Mouse (Mus musculus): ENCODE measurements at regions not wholly inside any gene's neighbourhood (a gene's known extent, or its start where the extent isn't known, plus 50 kb on each side); places are given as distances from the start of the nearest gene placed in this dataset.
A peak's percentile ranks its signal among the peaks of the same experiment; 100 is the strongest.

GRCm38 (mm10) chr15:96107503-96107902 lies 179.8 kb upstream of the Arid2 start:
- WGBS: 74% methylated on average over 4 of the region's 4 CpGs
- no peak overlapping the region for H3K4me3 ChIP-seq (ENCODE audit: insufficient read depth, low read depth, low read length)
- no peak for TF ChIP-seq CTCF (IDR thresholded peaks at IDR 0.05; ENCODE audit: insufficient read depth, low read depth, low read length)
- TF ChIP-seq POLR2A (IDR thresholded peaks at IDR 0.05; ENCODE audit: insufficient read depth, low read depth, low read length): no peak
- H3K4me1 ChIP-seq (ENCODE audit: control insufficient read depth, insufficient read depth, low read length): peaks cover 7% of the 10 kb centered on the region; the same call in 1 of the 2 replicates
- H3K27ac ChIP-seq (ENCODE audit: insufficient read depth, low read depth, low read length): no peak overlapping the region

GRCm38 (mm10) chr15:96113091-96113490 lies 174.2 kb upstream of the Arid2 start:
- H3K27ac ChIP-seq (ENCODE audit: insufficient read depth, low read depth, low read length): no peak overlapping the region
- 75% methylated on average over 13 of the region's 13 CpGs for WGBS
- H3K4me3 ChIP-seq (ENCODE audit: insufficient read depth, low read depth, low read length): no peak overlapping the region
- peaks cover 8% of the 10 kb centered on the region for H3K4me1 ChIP-seq (ENCODE audit: control insufficient read depth, insufficient read depth, low read length)
- no peak for TF ChIP-seq CTCF (IDR thresholded peaks at IDR 0.05; ENCODE audit: insufficient read depth, low read depth, low read length)
- TF ChIP-seq POLR2A (IDR thresholded peaks at IDR 0.05; ENCODE audit: insufficient read depth, low read depth, low read length): no peak

DNA sequence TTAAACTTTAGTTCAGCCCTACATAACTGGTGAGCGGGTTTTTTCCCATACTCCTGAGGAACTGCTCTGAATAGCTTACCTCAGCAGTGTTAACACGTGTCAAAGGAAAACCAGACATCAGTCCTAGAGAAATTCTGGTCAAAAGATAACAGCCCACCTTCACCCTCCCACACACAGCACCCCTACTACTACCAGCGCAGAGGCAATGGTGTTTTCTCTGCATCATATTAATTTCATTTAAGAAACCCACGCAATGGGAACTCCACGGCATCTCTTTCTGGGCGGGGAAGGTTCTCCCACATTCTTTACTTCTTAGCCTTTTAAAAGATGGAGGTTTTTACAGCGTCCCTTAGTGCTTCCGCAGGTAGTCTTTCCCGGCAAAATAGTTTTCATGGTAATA lies 172.7 kb upstream of the Arid2 start:
- H3K4me3 ChIP-seq (ENCODE audit: insufficient read depth, low read depth, low read length): no peak overlapping the region
- H3K4me1 ChIP-seq (ENCODE audit: control insufficient read depth, insufficient read depth, low read length): peaks cover 8% of the 10 kb centered on the region
- TF ChIP-seq POLR2A (IDR thresholded peaks at IDR 0.05; ENCODE audit: insufficient read depth, low read depth, low read length): no peak
- TF ChIP-seq CTCF (IDR thresholded peaks at IDR 0.05; ENCODE audit: insufficient read depth, low read depth, low read length): no peak
- H3K27ac ChIP-seq (ENCODE audit: insufficient read depth, low read depth, low read length): no peak overlapping the region
- WGBS: 70% methylated on average over 9 of the region's 9 CpGs

- TF ChIP-seq CTCF (IDR thresholded peaks at IDR 0.05; ENCODE audit: insufficient read depth, low read depth, low read length) (no peak), POLR2A (IDR thresholded peaks at IDR 0.05; ENCODE audit: insufficient read depth, low read depth, low read length) (no peak)
- Histone ChIP-seq H3K4me3 (ENCODE audit: insufficient read depth, low read depth, low read length) (peak overlapping the region; percentile 21), H3K27ac (ENCODE audit: insufficient read depth, low read depth, low read length) (no peak overlapping the region), H3K4me1 (ENCODE audit: control insufficient read depth, insufficient read depth, low read length) (peaks cover 8% of the 10 kb centered on the region)
- 31% methylated on average over 10 of the region's 10 CpGs for WGBS
These were observed 172.1 kb upstream of the Arid2 start for GRCm38 (mm10) chr15:96115196-96115595.

DNA sequence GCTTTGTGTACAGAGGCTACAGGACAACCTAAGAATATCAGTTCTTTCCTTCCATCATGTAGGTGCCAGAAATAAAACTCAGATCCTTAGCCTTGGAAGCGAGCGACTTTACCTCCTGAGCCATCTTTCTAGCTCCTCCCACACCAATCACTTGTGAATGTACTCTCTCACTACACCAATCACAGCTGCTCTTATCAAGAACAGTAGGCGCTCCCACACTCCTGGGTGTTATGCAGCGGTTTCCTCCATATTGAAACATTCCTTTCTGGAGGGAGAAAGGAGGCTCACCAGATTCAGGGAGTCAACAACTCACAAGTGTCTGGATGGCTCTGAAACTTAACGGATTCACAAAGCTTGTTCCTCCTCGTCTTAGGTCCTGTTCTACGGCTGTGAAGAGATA lies 168.1 kb upstream of the Arid2 start:
- 97% methylated on average over 7 of the region's 7 CpGs for WGBS
- TF ChIP-seq POLR2A (IDR thresholded peaks at IDR 0.05; ENCODE audit: insufficient read depth, low read depth, low read length): no peak
- no peak for TF ChIP-seq CTCF (IDR thresholded peaks at IDR 0.05; ENCODE audit: insufficient read depth, low read depth, low read length)
- H3K4me3 ChIP-seq (ENCODE audit: insufficient read depth, low read depth, low read length): no peak overlapping the region
- H3K4me1 ChIP-seq (ENCODE audit: control insufficient read depth, insufficient read depth, low read length): peaks cover 5% of the 10 kb centered on the region
- no peak overlapping the region for H3K27ac ChIP-seq (ENCODE audit: insufficient read depth, low read depth, low read length)

DNA sequence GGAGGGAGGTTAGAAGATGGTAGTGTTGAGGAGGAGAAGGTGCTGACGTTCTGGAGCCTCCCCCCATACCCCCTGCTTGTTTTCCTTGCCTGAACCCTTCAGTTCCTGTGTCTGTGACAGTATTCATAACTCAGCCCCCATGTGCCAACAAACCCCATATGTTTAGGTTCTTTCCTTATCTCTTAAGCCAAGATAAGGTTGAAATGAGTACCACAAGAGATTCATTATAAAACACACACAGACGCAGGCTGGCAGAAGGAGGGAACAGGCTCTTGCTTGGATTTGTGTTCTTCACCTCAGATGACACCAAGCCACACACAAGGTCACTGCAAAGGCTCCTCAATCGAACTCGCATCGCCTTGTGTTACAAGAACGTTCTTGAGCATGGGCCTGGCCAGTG lies 162.9 kb upstream of the Arid2 start:
- WGBS: 86% methylated on average over 6 of the region's 6 CpGs
- no peak overlapping the region for H3K4me3 ChIP-seq (ENCODE audit: insufficient read depth, low read depth, low read length)
- H3K4me1 ChIP-seq (ENCODE audit: control insufficient read depth, insufficient read depth, low read length): no peaks in the 10 kb centered on the region
- no peak overlapping the region for H3K27ac ChIP-seq (ENCODE audit: insufficient read depth, low read depth, low read length)
- TF ChIP-seq POLR2A (IDR thresholded peaks at IDR 0.05; ENCODE audit: insufficient read depth, low read depth, low read length) (no peak), CTCF (IDR thresholded peaks at IDR 0.05; ENCODE audit: insufficient read depth, low read depth, low read length) (no peak)

- 99% methylated on average over 4 of the region's 4 CpGs for WGBS
- no peak overlapping the region for H3K27ac ChIP-seq (ENCODE audit: insufficient read depth, low read depth, low read length)
- no peak for TF ChIP-seq CTCF (IDR thresholded peaks at IDR 0.05; ENCODE audit: insufficient read depth, low read depth, low read length)
- no peak for TF ChIP-seq POLR2A (IDR thresholded peaks at IDR 0.05; ENCODE audit: insufficient read depth, low read depth, low read length)
- peaks cover 4% of the 10 kb centered on the region; the same call in 1 of the 2 replicates for H3K4me1 ChIP-seq (ENCODE audit: control insufficient read depth, insufficient read depth, low read length)
- no peak overlapping the region for H3K4me3 ChIP-seq (ENCODE audit: insufficient read depth, low read depth, low read length)
These were observed 157.6 kb upstream of the Arid2 start for GRCm38 (mm10) chr15:96129699-96130098.

DNA sequence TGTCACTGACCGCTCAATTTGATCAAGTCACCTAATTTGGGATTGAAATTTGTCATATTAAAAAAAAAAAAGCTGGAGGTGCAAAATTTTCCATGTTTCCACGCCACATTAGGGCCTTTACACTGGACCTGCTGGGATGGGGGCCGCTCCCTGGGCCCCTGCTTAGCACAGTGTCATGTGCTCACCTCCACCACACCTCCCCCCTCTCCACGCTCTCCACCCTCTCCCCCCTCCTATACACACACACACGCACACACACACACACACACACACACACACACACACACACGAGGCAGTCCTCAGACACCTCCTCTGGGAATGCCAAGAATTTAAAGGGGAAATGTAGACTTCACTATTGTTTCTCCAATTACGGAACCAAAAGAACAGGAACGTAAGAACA lies 156.8 kb upstream of the Arid2 start:
- H3K4me1 ChIP-seq (ENCODE audit: control insufficient read depth, insufficient read depth, low read length): peaks cover 9% of the 10 kb centered on the region; the same call in 1 of the 2 replicates
- no peak for TF ChIP-seq CTCF (IDR thresholded peaks at IDR 0.05; ENCODE audit: insufficient read depth, low read depth, low read length)
- WGBS: 84% methylated on average over 8 of the region's 8 CpGs
- H3K4me3 ChIP-seq (ENCODE audit: insufficient read depth, low read depth, low read length): no peak overlapping the region
- H3K27ac ChIP-seq (ENCODE audit: insufficient read depth, low read depth, low read length): no peak overlapping the region

- no peak overlapping the region for H3K27ac ChIP-seq (ENCODE audit: insufficient read depth, low read depth, low read length)
- H3K4me1 ChIP-seq (ENCODE audit: control insufficient read depth, insufficient read depth, low read length): peaks cover 9% of the 10 kb centered on the region; the same call in 1 of the 2 replicates
- TF ChIP-seq POLR2A (IDR thresholded peaks at IDR 0.05; ENCODE audit: insufficient read depth, low read depth, low read length) (no peak), CTCF (IDR thresholded peaks at IDR 0.05; ENCODE audit: insufficient read depth, low read depth, low read length) (no peak)
- H3K4me3 ChIP-seq (ENCODE audit: insufficient read depth, low read depth, low read length): no peak overlapping the region
These were observed 155.7 kb upstream of the Arid2 start for GRCm38 (mm10) chr15:96131582-96132091.

GRCm38 (mm10) chr15:96132636-96133035 lies 154.7 kb upstream of the Arid2 start:
- H3K27ac ChIP-seq (ENCODE audit: insufficient read depth, low read depth, low read length): no peak overlapping the region
- WGBS: 36% methylated on average over 3 of the region's 3 CpGs
- H3K4me3 ChIP-seq (ENCODE audit: insufficient read depth, low read depth, low read length): no peak overlapping the region
- no peak for TF ChIP-seq POLR2A (IDR thresholded peaks at IDR 0.05; ENCODE audit: insufficient read depth, low read depth, low read length)
- TF ChIP-seq CTCF (IDR thresholded peaks at IDR 0.05; ENCODE audit: insufficient read depth, low read depth, low read length): no peak
- H3K4me1 ChIP-seq (ENCODE audit: control insufficient read depth, insufficient read depth, low read length): peaks cover 9% of the 10 kb centered on the region; the same call in 1 of the 2 replicates

All from olfactory bulb, adult 2 months (tissue).